Mouse (Mus musculus) frontal cortex, postnatal 36 days (tissue): ENCODE results near the gene Tnk1.

Source experiments
- DNase-seq, 2 experiments: peaks; one replicate each; pipeline ENCODE4 v3.0.0; 2022; ENCODE audit warnings: low spot score in 2 of 2

The Tnk1 gene

DNA sequence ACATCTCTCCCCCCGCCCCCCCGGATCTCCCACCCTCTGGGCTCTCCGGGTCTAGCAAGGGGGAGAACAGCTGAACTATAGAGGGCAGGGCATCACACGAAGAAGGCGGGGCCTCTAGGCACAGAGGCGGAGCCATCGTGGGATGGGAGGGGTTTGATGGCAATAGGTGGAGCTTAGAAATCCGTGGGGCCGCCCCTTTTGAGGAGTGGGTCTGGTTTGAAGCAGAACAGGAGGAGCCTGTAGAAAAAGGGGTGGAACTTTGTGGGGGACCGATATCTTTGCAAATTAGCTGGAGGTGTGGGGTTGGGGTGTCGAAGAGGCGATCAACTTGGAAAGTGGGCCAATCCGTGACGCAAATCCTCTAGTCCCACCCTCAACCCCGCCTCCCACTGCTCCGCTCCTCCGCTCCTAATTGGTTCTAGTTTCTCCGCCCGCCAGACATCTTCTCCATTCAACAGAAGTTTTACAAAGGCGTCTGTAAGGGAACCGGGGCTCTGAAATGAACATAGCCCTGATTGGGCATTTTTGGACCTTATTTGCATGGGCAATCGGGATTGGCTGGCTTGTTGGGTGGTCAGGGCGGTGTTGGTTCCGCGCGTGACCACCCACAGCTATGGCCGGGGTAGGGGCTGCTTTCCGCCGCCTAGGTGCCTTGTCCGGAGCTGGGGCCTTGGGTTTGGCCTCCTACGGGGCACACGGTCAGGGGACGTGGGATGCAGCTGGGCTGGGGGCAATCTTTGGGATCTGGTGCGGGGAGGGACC, 20.4 kb downstream of the Tnk1 start, which contains the start of gene Tmem256:
Tmem256 (plus strand) TSS at position 563 of the 762 bp plus-strand sequence.
- peak; percentile 97 to 99 for DNase-seq

DNA sequence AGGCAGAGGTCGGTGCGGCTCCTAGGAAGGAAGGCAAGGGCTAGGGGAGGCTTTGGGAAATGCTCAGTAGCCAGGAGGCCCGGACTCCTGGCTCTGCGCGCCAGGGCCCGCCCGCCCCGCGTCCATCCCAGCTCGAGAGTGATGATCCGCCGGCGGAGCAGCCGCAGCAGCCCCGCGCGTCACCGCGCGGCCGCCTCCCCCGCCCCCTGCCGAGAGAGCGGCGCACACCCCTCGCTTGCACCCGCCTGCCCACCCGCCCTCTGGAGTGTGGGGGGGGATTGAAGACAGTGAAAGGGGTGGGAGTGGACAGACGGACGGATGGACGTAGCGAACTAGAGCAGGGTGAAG, 21.0 kb downstream of the Tnk1 start, which contains the start of gene Nlgn2:
Nlgn2 (minus strand) TSS at position 181 of the 348 bp plus-strand sequence.
- DNase-seq, result no peak

DNA sequence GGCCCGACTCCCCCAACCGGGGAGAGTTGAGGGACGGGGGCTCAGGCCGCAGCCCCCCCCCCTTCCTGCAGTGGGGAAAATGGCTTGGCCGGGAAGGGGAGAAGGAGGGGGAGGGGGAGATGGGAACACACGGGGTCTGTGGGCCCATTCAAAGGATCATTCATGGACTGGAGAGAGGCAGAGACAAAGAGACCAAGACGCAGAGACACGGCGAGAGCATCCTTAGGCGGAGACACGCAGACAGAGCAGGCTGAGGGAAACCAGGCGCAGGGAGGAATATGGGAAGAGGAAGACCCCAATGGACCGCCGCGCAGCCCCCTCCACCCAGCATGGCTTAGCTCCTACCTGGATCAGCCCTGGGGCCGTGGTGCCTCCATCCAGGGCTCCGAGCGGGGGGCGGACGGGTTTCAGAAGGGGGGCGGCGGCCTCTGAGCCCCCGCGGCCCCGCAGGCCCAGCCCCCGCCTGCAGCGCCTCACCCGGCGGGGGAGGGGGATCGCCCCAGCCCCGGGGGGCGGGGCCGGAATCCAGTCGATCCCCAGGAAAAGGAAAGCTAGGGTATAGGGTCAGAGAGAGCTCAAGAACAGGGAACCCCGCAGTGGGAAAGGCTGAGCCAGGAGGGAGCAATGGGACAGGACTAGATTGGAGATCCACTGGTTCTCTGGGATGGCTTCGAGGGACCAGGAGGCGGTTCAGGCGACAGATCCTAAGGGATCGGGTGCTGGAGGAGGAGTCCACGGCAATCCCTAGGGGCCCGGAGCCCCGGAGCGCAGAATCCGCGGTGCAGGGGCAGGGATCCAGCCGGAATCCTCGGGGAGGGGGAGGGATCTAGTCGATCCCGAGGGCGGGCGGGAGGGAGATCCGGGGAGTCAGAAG, 21.6 kb downstream of the Tnk1 start:
- peak; percentile 42 to 51 for DNase-seq

GRCm38 (mm10) chr11:69835966-69836335, 22.6 kb downstream of the Tnk1 start:
- DNase-seq, result no peak

DNA sequence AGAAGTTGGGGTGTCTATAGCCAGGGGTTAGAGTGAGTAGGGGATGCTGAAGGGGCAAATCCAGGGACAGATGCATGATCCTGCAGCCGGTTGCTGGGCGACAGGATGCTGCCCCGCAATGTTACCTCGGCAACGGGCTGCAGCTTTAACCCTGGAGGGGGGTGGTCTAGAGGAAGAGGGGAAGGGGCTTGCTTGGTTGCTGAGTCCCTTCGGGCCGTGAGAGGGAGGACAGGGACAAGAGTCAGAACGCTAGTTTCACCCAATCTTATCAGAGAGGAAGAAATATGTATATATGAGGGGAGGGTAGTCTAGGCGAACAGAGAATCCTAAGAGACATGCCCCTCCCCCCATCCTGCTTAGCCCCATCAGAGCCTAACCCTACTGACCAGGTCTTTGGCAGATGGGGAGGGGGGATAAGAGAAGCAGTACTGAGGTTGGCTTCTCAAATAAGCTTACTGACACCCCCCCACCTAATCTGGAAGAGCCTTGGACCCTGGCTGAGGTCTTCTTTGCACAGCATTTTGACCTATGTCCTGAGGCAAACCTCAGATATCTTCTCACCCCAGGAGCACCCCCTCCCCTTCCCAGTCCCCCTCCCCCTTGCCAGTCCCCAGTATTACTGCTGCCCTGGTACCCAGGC, 23.1 kb downstream of the Tnk1 start:
- no peak for DNase-seq

- DNase-seq, result peak in 1 of 2 experiments; percentile 30
Observed at GRCm38 (mm10) chr11:69834001-69834549, 24.5 kb downstream of the Tnk1 start.

DNA sequence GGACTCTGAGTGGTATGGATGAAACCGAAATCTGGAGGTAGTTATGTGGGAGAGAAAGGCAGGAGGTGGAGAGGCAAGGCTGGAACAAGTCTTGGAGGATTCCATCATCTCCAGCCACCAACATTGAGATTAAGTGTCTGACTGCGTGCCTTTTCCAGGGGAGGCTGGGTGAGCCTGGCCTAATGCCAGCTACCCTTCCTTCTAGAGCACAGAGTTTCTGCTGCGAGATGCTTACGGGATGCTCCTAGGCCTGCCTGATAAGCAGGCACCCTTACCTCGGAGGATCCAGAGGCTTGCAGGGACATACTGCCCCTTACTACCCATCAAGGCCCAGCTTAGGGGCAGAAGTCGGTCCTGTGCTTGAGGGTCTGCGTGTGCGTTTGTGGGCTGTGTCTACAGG, 25.0 kb downstream of the Tnk1 start:
- DNase-seq, result no peak

GRCm38 (mm10) chr11:69828832-69829231, 29.7 kb downstream of the Tnk1 start:
- no peak for DNase-seq

- DNase-seq, result no peak
Observed at GRCm38 (mm10) chr11:69823456-69823855, 35.1 kb downstream of the Tnk1 start.

- no peak for DNase-seq
Observed at GRCm38 (mm10) chr11:69822080-69822479, 36.5 kb downstream of the Tnk1 start, which contains the start of gene Spem1. Gene Spem1, minus strand, starts transcription at chr11:69822180.

- DNase-seq, result no peak
Observed at GRCm38 (mm10) chr11:69818871-69819270, 39.7 kb downstream of the Tnk1 start.

DNA sequence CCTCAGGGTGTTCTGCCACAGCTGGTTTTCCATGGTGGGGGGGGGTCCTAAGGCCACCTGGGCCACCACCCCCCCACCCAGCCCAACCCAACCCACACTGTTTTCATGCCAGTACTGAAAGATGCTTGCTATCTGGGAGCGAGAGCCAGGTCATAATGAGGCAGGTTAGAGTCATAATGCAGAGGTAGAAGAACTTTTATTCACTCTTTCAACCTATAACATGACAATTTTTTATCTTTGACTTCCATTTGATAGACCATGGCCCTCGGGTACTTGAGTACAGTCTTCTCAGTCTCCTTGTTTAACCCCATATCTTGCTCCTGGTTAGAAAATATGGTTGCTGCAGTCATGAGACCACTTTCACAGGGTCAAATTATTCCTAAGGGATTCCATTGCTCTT, 40.2 kb downstream of the Tnk1 start, which contains the start of gene Spem2:
Spem2 (minus strand) TSS at position 101 of the 400 bp plus-strand sequence.
- DNase-seq, result no peak

DNA sequence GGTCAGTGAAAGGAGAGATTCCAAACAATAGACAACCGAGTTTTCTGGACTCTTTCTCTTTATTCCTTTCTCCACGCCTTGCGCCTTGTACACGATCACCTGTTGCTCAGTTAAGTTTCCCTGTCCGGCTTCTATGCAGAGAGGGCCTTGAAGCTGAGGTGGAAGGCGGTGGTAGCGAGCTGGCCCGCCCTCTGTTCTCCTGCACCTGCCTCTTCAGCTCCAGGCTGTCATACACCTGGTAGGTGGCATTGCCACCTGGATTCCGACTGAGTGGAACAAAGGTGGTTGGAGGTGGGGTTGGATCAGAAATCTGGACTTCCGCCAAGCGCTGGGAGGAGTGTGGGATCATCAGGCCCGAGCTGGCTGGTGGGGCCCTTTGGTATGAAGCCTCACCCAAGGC, 42.0 kb downstream of the Tnk1 start:
- DNase-seq, result no peak

GRCm38 (mm10) chr11:69815155-69815554, 43.4 kb downstream of the Tnk1 start, which contains the start of gene Gm39566:
Gene Gm39566, minus strand, starts transcription at chr11:69815298.
- no peak for DNase-seq

DNA sequence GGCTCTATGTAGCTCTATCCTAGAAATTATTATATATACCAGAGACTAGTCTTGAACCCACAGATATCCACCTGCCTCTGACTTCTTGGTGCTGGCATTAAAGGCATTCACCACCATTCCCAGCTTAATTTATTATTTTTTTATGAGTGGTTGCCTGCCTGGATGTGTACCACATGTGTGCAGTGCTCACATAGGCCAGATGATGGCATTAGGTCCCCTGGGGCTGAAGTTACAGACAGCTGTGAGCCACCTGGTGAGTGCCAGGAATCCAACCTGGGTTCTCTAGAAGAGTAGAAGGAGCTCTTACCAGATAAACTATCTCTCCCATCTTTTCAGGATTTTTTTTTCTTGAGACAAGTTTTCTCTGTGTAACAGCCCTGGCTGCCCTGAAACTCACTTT, 48.2 kb downstream of the Tnk1 start:
- no peak for DNase-seq

- DNase-seq, result no peak
Observed at GRCm38 (mm10) chr11:69807641-69808040, 50.9 kb downstream of the Tnk1 start.

DNA sequence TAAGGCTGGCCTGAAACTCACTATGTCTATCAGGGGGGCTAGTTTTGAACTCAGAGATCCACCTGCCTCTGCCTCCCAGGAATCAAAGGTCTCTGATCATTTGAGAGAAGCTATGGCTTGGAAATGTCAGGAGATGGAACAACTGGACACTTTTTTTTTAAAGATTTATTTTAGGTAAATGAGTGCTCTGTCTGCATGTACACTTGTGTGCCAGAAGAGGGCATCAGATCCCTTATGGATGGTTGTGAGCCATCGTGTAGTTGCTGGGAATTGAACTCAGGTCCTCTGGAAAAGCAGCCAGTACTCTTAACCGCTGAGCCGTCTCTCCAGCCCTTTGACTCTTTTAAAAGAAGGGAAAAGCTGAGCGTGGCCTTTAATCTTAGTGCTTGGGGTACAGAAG, 52.2 kb downstream of the Tnk1 start:
- no peak for DNase-seq

- DNase-seq, result no peak
Observed at GRCm38 (mm10) chr11:69804972-69805909, 53.3 kb downstream of the Tnk1 start, which contains the start of gene Tmem102. Gene Tmem102, minus strand, starts transcription at chr11:69805624.

- DNase-seq, result no peak
Observed at GRCm38 (mm10) chr11:69804652-69804940, 53.9 kb downstream of the Tnk1 start.

GRCm38 (mm10) chr11:69803786-69804651, 54.5 kb downstream of the Tnk1 start:
- peak; percentile 64 to 75 for DNase-seq
